Mouse (Mus musculus) liver, postnatal 0 days (tissue): ENCODE data around the gene Kcnj6.

Experiments used
- CTCF ChIP-seq: sonication (generic); IDR thresholded peaks from 2 replicates; pipeline ENCODE4 v1.5.1; 2016; ENCODE audit warnings: antibody characterized with exemption, low read depth
- EP300 ChIP-seq: IDR thresholded peaks from 2 replicates; pipeline ENCODE4 v1.6.1; 2016; ENCODE audit warnings: antibody characterized with exemption, low read depth, mild to moderate bottlenecking

DNA sequence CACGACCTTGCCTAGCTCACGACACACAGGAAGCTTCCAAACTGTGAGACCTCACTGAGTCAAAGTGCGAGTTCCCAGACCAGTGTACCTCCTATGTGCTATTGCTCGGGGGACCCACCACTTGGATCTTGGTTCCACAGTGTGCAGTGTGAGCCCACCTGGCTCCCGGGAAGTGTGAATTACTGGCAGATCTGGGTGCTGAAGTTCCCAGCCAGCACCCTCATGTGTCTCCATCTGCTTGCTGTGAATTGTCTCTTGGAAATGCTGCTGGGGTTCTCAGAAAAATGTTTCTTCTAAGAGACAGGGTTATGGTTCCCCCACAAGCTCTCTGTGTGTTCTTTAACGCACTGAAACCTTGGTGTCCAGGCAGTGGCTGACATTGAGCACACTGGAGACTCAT is 98.7 kb downstream of the Kcnj6 start:
- no peak for TF ChIP-seq CTCF
- TF ChIP-seq EP300, result no peak
